Mouse (Mus musculus) hindbrain, embryonic 14.5 days (tissue): ENCODE measurements around the gene Prss54. TPM values are rescaled to one million over a fixed set of nuclear protein-coding genes. Genes with fewer than 3 reads are reported as not detected.

Source experiments
- ATAC-seq: fragments of 200-750 bp; cut with Nextera tagmentation; 2 replicates; pipeline ENCODE4 v1.8.0; 2017; ENCODE audit warnings: moderate number of reproducible peaks, mild to moderate bottlenecking, moderate TSS enrichment, moderate library complexity; ENCODE audit not compliant: low FRiP score
- DNase-seq: peaks from one replicate; pipeline ENCODE4 v3.0.0-alpha.2; 2015; ENCODE audit warnings: low spot score
- H3K27ac ChIP-seq: fragments of 300-500 bp; sonication (generic); 2 replicates; pipeline ENCODE4 v1.5.1; 2014; ENCODE audit warnings: mild to moderate bottlenecking, moderate library complexity
- H3K27me3 ChIP-seq: fragments of 300-500 bp; sonication (generic); 2 replicates; pipeline ENCODE4 v1.6.1; 2014; ENCODE audit warnings: mild to moderate bottlenecking, low read length, mixed read lengths; ENCODE audit not compliant: control insufficient read depth, insufficient read depth
- H3K36me3 ChIP-seq: fragments of 300-500 bp; sonication (generic); replicated peaks from 2 replicates; pipeline ENCODE4 v1.6.1; 2014; ENCODE audit not compliant: control insufficient read depth, insufficient read depth
- H3K4me1 ChIP-seq: fragments of 300-500 bp; sonication (generic); replicated peaks from 2 replicates; pipeline ENCODE4 v1.6.1; 2014; ENCODE audit warnings: antibody characterized with exemption, low read length, mixed read lengths; ENCODE audit not compliant: control insufficient read depth, insufficient read depth
- H3K4me2 ChIP-seq: fragments of 300-500 bp; sonication (generic); replicated peaks from 2 replicates; pipeline ENCODE4 v1.6.1; 2014; ENCODE audit warnings: mild to moderate bottlenecking, moderate library complexity
- H3K4me3 ChIP-seq: fragments of 300-500 bp; sonication (generic); replicated peaks from 2 replicates; pipeline ENCODE4 v1.5.1; 2014; ENCODE audit warnings: mild to moderate bottlenecking, low read length
- H3K9ac ChIP-seq: fragments of 300-500 bp; sonication (generic); 2 replicates; pipeline ENCODE4 v1.6.1; 2014
- H3K9me3 ChIP-seq: fragments of 300-500 bp; sonication (generic); 2 replicates; pipeline ENCODE4 v1.6.1; 2016; ENCODE audit warnings: low read length; ENCODE audit not compliant: control insufficient read depth
- WGBS: fragments of 180-500 bp; shearing (Covaris S2); extraction: QIAGEN DNeasy Blood & Tissue Kit; methylation state at CpG from one replicate; pipeline ENCODE4 v1.1.7; 2014; 5-methylcytosine and 5-hydroxymethylcytosine counted together
- polyA plus RNA-seq: library from polyadenylated mRNA; unstranded; fragments of >200 nt; fragmentation: Nextera tagmentation; extraction: Ambion mirVana; gene quantifications from 2 replicates; pipeline ENCODE4 v1.2.1, GENCODE M21; 2014

Prss54 gene
- polyA plus RNA-seq, 1 experiment from 2014 or later = not detected

DNA sequence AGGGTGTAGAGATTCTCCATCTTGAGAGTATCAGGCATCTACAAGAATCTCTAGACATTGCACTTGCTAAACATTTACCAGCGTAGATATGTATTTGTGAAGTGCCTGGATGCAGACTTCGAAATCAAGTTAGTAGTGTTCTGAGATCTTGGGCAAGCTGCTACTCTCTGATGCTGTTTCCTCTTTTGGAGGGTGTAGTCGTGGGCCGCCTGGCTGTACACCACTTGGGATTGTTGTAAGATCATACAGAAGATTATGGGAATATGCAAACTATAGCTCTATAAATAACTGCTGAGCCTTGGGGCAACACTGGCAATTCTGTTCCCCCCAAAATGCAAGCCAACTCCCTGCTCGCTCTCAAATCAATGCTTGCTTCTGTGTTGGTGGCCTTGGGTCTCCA, 3.0 kb downstream of the Prss54 start:
- WGBS = 94% methylated on average over 5 of the region's 5 CpGs
- Histone ChIP-seq H3K4me1 (no peaks in the 10 kb centered on the region), H3K4me2 (no peak overlapping the region), H3K27me3 (no peaks in the 10 kb centered on the region), H3K9me3 (peaks cover 7% of the 10 kb centered on the region; the same call in 1 of the 2 replicates), H3K4me3 (no peak overlapping the region), H3K36me3 (no peaks in the 10 kb centered on the region), H3K9ac (no peak overlapping the region), H3K27ac (no peak overlapping the region)
- ATAC-seq = no peak
- DNase-seq = no peak

DNA sequence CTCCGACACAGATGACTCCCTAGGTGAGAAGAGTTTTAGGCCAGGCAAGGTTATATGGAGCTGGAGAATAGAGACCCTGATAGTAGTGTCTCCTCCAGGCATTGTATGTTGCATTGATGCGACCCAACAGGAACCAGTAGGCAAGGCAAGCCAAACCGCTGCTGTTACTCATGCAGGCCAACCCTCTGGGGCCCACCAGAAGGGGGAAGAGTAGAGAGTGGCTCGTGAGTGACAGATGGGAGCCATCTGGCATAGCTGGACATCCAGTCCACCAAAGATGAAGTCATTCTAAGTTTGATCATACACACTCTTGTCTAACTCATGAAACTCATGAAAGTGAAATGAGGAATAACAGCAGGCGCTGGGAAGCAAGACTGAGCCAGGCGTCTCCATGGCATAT, 9.3 kb downstream of the Prss54 start:
- no peak for DNase-seq
- Histone ChIP-seq H3K4me1 (no peaks in the 10 kb centered on the region), H3K27ac (no peak overlapping the region), H3K9me3 (peaks cover 7% of the 10 kb centered on the region; the same call in 1 of the 2 replicates), H3K4me3 (no peak overlapping the region), H3K27me3 (no peaks in the 10 kb centered on the region), H3K36me3 (no peaks in the 10 kb centered on the region), H3K4me2 (no peak overlapping the region), H3K9ac (no peak overlapping the region)
- 70% methylated on average over 6 of the region's 6 CpGs for WGBS
- ATAC-seq = no peak

DNA sequence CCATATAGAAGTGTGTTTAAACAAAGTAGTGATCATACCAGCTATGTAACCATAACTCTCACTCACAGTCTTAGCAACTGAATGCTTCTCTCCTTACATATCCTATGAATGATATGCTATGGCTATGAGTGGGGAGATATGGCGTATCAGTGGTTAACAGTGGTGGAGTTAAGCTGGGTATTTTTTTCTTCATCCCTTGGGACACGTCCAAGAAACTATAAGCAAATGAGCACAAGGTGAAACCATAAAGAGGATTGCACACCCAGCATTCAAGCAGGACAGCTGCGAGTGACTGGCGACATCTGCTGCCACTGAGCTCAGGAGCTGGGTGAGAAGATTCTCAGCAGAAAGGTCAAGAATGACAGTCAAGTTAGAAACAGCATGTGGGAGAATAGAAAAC, 9.9 kb downstream of the Prss54 start:
- ATAC-seq = no peak

DNA sequence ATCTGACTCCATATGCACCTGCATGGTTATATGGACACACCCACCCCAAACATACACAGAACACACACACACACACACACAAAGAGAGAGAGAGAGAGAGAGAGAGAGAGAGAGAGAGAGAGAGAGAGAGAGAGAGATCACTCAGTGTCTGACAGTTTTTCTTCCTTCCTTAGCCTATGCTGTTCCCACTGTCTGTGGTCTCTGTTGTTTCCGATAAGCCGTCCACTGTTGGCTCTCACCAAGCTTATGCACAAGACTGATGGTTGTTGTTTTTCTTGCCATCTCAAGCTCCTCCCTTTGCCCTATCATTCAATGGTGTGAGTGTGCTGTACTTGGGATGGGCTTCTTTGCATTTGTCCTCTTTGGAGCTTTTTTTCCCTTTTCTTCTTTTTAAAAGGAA, 20.2 kb downstream of the Prss54 start:
- Histone ChIP-seq H3K4me2 (no peak overlapping the region), H3K27me3 (no peaks in the 10 kb centered on the region), H3K9ac (no peak overlapping the region), H3K4me1 (no peaks in the 10 kb centered on the region), H3K27ac (no peak overlapping the region), H3K4me3 (no peak overlapping the region), H3K36me3 (no peaks in the 10 kb centered on the region), H3K9me3 (no peaks in the 10 kb centered on the region)
- WGBS = 88% methylated on average over 2 of the region's 2 CpGs
- no peak for DNase-seq
- no peak for ATAC-seq

More for the DNA sequence above, 9.9 kb downstream of the Prss54 start:
- H3K4me1 ChIP-seq = no peaks in the 10 kb centered on the region
- 74% methylated on average over 4 of the region's 4 CpGs for WGBS
- no peaks in the 10 kb centered on the region for H3K27me3 ChIP-seq
- no peaks in the 10 kb centered on the region for H3K36me3 ChIP-seq
- H3K4me2 ChIP-seq = no peak overlapping the region
- no peak for DNase-seq
- H3K4me3 ChIP-seq = no peak overlapping the region
- H3K9ac ChIP-seq = no peak overlapping the region
- H3K9me3 ChIP-seq = peaks cover 5% of the 10 kb centered on the region; the same call in 1 of the 2 replicates
- H3K27ac ChIP-seq = no peak overlapping the region

DNA sequence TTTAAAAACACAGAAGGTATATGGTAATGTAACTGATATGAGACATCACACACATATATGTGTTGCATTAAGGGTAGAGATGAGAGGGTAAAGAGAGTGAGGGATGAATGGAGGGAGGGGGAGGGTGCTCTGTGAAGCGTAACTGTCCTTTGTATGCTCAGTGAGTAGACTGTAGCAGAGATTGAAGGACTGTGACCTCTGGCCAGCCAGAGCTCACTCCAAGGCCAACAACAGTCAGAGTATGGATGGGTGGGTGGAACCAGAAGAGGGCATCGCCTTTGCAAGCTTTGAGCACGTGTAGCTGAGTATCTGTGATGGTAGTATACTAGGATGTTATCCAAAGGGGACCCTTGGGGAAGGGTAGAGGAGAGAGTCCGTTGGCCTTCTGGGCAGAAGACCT, 24.6 kb downstream of the Prss54 start:
- ATAC-seq = no peak
- Histone ChIP-seq H3K27me3 (no peaks in the 10 kb centered on the region), H3K36me3 (no peaks in the 10 kb centered on the region), H3K9ac (no peak overlapping the region), H3K4me1 (peaks cover 9% of the 10 kb centered on the region), H3K27ac (no peak overlapping the region), H3K4me2 (no peak overlapping the region), H3K9me3 (no peaks in the 10 kb centered on the region), H3K4me3 (no peak overlapping the region)
- DNase-seq = no peak
- 66% methylated on average over 4 of the region's 4 CpGs for WGBS

DNA sequence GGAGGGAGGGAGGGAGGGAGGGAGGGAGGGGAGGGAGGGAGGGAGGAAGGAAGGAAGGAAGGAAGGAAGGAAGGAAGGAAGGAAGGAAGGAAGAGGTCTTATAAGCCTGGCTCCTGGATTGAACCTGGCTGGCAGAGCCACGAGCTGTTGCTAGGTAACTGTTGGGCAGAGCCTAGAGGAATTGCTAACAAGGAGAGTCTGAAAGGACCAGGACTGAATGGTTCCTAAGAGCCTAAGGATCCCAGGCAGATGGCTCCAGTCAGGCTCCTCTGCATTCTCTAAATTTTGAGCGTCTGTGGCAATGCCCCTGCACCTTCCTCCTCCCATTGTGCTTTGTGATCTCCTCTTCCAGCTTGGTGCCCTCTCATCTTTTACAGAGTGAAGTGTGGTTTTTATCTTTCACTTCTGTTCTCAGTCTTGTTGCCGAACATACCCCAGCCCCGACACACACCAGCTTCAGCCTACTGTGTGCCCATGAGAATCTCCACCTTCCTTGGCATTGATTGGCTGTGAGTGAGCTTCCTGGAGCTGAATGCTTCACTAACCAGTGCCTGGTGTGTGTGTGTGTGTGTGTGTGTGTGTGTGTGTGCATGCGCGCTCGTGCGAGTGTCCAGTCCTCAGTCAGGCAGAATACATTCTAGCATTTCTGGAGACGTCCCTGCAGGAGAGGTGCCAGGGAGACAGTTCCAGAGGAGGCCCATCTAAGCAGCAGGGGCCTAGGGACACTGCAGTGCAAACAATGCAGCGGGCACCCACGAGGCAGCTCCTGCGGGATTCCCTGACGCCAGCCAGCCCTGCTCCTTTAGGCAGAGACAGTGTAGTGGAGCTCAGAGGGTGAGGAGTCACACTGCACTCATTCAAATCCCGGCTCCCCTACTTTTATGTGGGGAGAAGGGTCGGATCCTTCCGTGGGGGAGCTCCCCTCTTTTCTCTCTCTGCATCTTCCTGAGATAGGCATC, 26.0 kb downstream of the Prss54 start:
- no peaks in the 10 kb centered on the region for H3K9me3 ChIP-seq
- H3K9ac ChIP-seq = no peak overlapping the region
- H3K4me2 ChIP-seq = peak overlapping the region; percentile 17; the same call in 1 of the 2 replicates
- peak overlapping the region; percentile 70 for H3K27ac ChIP-seq
- ATAC-seq (peak; percentile 74), DNase-seq (peak; percentile 70)
- 42% methylated on average over 16 of the region's 16 CpGs for WGBS
- H3K27me3 ChIP-seq = no peaks in the 10 kb centered on the region
- H3K4me3 ChIP-seq = no peak overlapping the region
- H3K4me1 ChIP-seq = peaks cover 9% of the 10 kb centered on the region
- no peaks in the 10 kb centered on the region for H3K36me3 ChIP-seq

DNA sequence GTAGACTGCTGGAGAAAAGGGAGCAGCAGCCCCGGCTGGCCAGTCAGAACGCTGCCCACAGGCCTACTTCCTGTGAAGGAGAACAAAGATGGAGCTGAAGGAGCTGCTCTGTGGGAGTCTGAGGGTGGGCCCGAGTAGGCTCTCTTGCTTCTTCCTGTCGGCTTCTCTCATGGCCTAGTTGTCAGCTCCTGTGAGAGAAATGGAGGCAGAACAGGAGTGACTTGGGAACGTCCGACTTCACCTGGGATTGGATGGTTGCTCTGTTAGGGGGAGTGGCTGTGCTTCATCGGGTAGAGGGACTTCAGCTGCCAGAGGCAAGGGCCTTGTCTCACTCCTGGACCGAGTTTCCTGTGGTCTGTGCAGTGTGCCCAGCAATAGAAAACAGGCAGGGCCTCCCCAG, 28.2 kb downstream of the Prss54 start:
- no peak for ATAC-seq
- Histone ChIP-seq H3K27me3 (no peaks in the 10 kb centered on the region), H3K4me1 (peaks cover 9% of the 10 kb centered on the region), H3K9me3 (no peaks in the 10 kb centered on the region), H3K27ac (no peak overlapping the region), H3K36me3 (no peaks in the 10 kb centered on the region), H3K4me3 (no peak overlapping the region), H3K4me2 (no peak overlapping the region), H3K9ac (no peak overlapping the region)
- 69% methylated on average over 8 of the region's 8 CpGs for WGBS
- no peak for DNase-seq

DNA sequence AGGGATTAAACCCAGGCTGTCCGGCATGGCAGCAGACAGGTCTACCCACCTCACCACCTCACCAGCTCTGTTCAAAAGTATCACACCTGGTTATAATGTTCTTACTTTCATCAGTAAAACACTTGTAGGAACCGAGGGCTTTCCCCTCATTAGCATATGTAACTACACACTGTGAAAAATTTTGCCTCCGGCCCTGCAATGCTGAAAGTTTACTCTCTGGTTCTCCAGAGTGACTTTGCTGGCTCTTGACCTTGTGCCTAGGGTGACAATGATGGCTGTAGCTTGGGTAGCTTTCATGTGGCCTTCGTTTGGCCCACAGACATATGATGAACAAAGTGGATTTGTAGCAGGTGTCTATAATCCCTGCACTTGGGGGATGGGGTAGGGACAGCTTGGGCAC, 29.2 kb downstream of the Prss54 start:
- H3K36me3 ChIP-seq = no peaks in the 10 kb centered on the region
- no peak overlapping the region for H3K27ac ChIP-seq
- peaks cover 9% of the 10 kb centered on the region for H3K4me1 ChIP-seq
- H3K4me2 ChIP-seq = no peak overlapping the region
- DNase-seq (no peak), ATAC-seq (no peak)
- no peak overlapping the region for H3K4me3 ChIP-seq
- WGBS = 84% methylated on average over 4 of the region's 4 CpGs
- no peak overlapping the region for H3K9ac ChIP-seq
- H3K9me3 ChIP-seq = no peaks in the 10 kb centered on the region
- H3K27me3 ChIP-seq = no peaks in the 10 kb centered on the region

DNA sequence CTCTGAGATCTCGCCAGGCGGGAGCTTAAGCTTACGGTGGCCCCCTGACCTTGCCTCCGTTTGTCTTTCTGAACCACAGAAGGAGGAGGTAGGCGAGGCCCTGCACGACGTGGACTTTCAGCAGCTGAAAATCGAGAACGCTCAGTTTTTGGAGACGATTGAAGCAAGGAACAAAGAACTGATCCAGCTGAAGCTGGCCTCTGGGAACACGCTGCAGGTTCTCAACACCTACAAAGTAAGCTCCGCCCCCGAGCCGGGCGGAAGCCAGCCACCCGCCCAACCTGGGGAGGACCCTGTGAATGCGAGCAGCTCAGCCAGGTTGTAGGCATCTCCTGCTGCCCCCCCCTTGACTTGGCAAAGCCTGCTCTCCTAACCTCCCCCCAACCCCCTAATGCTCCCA, 30.3 kb downstream of the Prss54 start:
- H3K4me2 ChIP-seq = no peak overlapping the region
- no peaks in the 10 kb centered on the region for H3K9me3 ChIP-seq
- 77% methylated on average over 17 of the region's 17 CpGs for WGBS
- no peak for ATAC-seq
- no peaks in the 10 kb centered on the region for H3K27me3 ChIP-seq
- no peak overlapping the region for H3K9ac ChIP-seq
- peaks cover 9% of the 10 kb centered on the region for H3K4me1 ChIP-seq
- no peaks in the 10 kb centered on the region for H3K36me3 ChIP-seq
- no peak overlapping the region for H3K27ac ChIP-seq
- H3K4me3 ChIP-seq = no peak overlapping the region
- no peak for DNase-seq
